Mouse (Mus musculus) heart, embryonic 13.5 days (tissue): ENCODE data around the gene Gpx4. TPM values are rescaled to one million over a fixed set of nuclear protein-coding genes. Genes with fewer than 3 reads are reported as not detected.

ENCODE experiments used
- ATAC-seq: fragments of 200-750 bp; cut with Nextera tagmentation; 2 replicates; pipeline ENCODE4 v1.8.0; 2017; ENCODE audit warnings: moderate TSS enrichment; ENCODE audit not compliant: insufficient number of reproducible peaks, low FRiP score, low TSS enrichment; ENCODE audit errors: extremely low read depth
- H3K27ac ChIP-seq: fragments of 300-500 bp; sonication (generic); replicated peaks from 2 replicates; pipeline ENCODE4 v1.5.1; 2015; ENCODE audit warnings: moderate library complexity, mild to moderate bottlenecking, inconsistent platforms
- H3K27me3 ChIP-seq: fragments of 300-500 bp; sonication (generic); replicated peaks from 2 replicates; pipeline ENCODE4 v1.6.1; 2015; ENCODE audit warnings: mild to moderate bottlenecking, inconsistent platforms
- H3K36me3 ChIP-seq: fragments of 300-500 bp; sonication (generic); 2 replicates; pipeline ENCODE4 v1.6.1; 2015; ENCODE audit warnings: mild to moderate bottlenecking, inconsistent platforms
- H3K4me1 ChIP-seq: fragments of 300-500 bp; sonication (generic); 2 replicates; pipeline ENCODE4 v1.6.1; 2015; ENCODE audit warnings: inconsistent platforms
- H3K4me2 ChIP-seq: fragments of 300-500 bp; sonication (generic); 2 replicates; pipeline ENCODE4 v1.6.1; 2015; ENCODE audit warnings: inconsistent platforms, mild to moderate bottlenecking, moderate library complexity
- H3K4me3 ChIP-seq: fragments of 300-500 bp; sonication (generic); 2 replicates; pipeline ENCODE4 v1.5.1; 2015; ENCODE audit warnings: moderate library complexity, mild to moderate bottlenecking, inconsistent platforms
- H3K9ac ChIP-seq: fragments of 300-500 bp; sonication (generic); 2 replicates; pipeline ENCODE4 v1.6.1; 2015; ENCODE audit warnings: inconsistent platforms, mild to moderate bottlenecking, moderate library complexity
- H3K9me3 ChIP-seq: fragments of 300-500 bp; sonication (generic); 2 replicates; pipeline ENCODE4 v1.6.1; 2016; ENCODE audit warnings: inconsistent platforms
- WGBS: fragments of 180-500 bp; shearing (Covaris S2); methylation state at CpG from one replicate; pipeline ENCODE4 v1.1.7; 2015; ENCODE audit warnings: mixed read lengths; 5-methylcytosine and 5-hydroxymethylcytosine counted together
- polyA plus RNA-seq: library from polyadenylated mRNA; unstranded; fragments of >200 nt; fragmentation: Nextera tagmentation; extraction: Ambion mirVana; gene quantifications from 2 replicates; pipeline ENCODE4 v1.2.1, GENCODE M21; 2015

Gpx4 gene
- polyA plus RNA-seq, 1 experiment from 2014 or later: 691 TPM

DNA sequence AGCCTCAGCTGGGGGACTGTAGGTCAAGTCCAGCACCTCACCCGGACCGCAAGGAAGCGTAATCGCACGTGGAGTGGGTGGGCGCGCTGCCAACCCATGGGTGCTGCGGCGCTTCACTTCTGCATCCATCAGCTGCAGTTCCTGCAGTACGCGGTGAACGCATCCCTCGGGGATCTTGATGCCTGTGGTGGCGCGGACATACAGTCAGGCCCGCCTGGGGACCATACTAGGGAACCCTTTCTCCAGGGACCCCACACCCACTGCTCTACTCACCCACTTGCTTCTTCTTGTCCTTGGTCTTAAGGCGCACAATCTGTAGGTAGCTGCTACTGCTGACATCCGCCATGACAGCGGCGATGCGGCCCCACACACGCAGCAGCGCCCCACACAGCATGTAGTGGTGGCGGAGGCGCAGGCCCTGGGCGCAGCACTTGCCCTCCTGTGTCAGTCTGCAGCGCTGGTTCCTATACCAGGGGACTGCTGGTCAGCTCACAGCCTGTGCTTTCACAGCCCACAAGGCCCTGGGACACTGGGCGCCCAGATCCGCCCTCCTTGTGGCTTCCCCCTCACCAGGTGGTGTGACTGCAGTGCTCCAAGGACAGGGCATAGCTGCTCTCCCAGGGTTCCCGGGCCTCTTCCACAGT is 10.8 kb downstream of the Gpx4 start:
- no peak for ATAC-seq
- peaks cover 76% of the 10 kb centered on the region for H3K36me3 ChIP-seq
- H3K4me3 ChIP-seq: no peak overlapping the region
- no peak overlapping the region for H3K27ac ChIP-seq
- WGBS: 71% methylated on average over 30 of the region's 30 CpGs
- H3K9me3 ChIP-seq: no peaks in the 10 kb centered on the region
- H3K4me2 ChIP-seq: no peak overlapping the region
- H3K27me3 ChIP-seq: no peaks in the 10 kb centered on the region
- peaks cover 17% of the 10 kb centered on the region for H3K4me1 ChIP-seq
- H3K9ac ChIP-seq: no peak overlapping the region

DNA sequence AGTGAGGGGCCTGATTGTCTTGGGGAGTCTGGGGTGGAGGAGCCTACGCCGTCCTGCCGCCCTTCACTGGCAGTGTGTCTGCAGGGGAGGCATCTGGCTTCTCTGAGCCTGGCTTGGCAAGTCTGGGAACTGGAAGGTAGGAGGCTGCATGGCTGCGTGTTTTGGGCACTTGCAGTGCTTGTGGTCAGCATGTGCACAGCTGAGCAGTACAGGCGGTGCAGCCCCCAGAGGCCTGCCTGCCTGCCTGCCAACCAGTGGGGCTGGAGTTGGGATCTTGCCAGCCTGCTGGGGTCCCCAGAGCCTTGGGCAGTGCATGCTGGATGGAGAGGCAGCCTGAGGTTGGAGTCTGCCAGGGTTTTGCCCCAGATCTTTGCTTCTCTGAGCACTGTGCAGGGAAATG is 16.1 kb downstream of the Gpx4 start:
- Histone ChIP-seq H3K36me3 (peaks cover 94% of the 10 kb centered on the region), H3K9me3 (no peaks in the 10 kb centered on the region), H3K4me2 (no peak overlapping the region), H3K4me1 (peaks cover 6% of the 10 kb centered on the region; the same call in 1 of the 2 replicates), H3K4me3 (no peak overlapping the region), H3K9ac (no peak overlapping the region), H3K27ac (peak overlapping the region; percentile 12; the same call in 1 of the 2 replicates), H3K27me3 (no peaks in the 10 kb centered on the region)
- ATAC-seq: no peak
- 86% methylated on average over 5 of the region's 5 CpGs for WGBS

DNA sequence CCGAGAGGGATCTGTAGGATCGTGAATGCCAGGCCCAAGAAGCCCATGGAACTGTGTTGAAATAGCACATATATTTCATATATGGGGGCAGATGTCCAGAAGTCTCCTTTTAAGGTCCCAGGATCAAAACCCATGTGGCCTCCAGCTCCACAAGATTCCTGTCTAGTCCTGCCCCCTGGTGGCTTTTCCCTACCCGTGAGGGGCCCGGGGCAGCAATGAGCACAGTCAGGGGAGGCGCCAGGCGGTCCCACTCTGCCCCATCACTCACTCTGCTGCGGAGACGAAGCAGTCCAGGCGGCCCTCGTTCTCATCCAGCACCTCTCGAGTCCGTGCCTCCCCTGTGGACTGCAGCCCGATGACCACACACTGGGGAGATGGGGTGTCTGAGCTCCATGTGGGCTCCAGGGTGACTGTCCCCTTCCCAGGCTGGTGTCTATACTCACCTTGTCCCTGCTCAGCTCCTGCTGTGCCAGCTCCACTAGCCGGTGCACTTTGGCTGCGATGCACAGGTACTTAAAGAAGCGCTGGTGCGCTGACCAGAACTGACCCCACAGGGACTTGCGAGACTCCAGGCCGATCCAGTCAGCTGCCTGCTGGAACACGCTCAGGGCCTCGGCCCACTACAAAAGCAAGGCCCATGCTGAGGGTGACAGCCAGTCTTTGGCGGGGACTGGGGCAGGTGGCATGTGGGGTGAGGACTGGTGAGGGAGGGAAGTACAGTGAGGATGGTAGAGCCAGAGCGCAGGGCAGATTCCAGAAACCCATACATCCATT is 17.1 kb downstream of the Gpx4 start:
- Histone ChIP-seq H3K27me3 (no peaks in the 10 kb centered on the region), H3K4me3 (no peak overlapping the region), H3K4me2 (no peak overlapping the region), H3K9ac (no peak overlapping the region), H3K4me1 (peaks cover 6% of the 10 kb centered on the region; the same call in 1 of the 2 replicates), H3K36me3 (peaks cover 88% of the 10 kb centered on the region), H3K9me3 (no peaks in the 10 kb centered on the region), H3K27ac (peak overlapping the region; percentile 12; the same call in 1 of the 2 replicates)
- WGBS: 72% methylated on average over 23 of the region's 23 CpGs
- no peak for ATAC-seq

DNA sequence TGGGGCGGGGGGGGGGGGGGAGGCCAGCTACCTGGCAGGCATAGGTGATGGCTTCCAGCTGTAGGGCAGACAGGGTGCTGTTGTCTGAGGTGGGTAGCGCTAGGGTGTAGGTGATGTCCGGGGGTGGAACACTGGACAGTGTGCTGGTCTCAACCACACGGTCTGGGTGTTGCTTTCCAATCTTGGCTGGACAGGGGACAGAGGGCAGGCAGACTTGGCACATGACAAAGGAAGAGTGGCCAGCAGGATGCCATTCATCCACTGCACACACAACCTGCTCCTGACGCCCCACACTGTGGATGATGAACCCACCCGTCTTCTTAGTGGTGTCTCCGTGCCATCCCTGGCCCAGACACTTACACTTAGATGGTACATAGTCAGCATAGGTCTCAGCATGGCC is 22.3 kb downstream of the Gpx4 start:
- Histone ChIP-seq H3K4me2 (no peak overlapping the region), H3K4me3 (no peak overlapping the region), H3K27me3 (no peaks in the 10 kb centered on the region), H3K9me3 (no peaks in the 10 kb centered on the region), H3K36me3 (peaks cover 37% of the 10 kb centered on the region), H3K27ac (no peak overlapping the region), H3K4me1 (peaks cover 46% of the 10 kb centered on the region), H3K9ac (no peak overlapping the region)
- ATAC-seq: no peak
- WGBS: 89% methylated on average over 6 of the region's 7 CpGs

DNA sequence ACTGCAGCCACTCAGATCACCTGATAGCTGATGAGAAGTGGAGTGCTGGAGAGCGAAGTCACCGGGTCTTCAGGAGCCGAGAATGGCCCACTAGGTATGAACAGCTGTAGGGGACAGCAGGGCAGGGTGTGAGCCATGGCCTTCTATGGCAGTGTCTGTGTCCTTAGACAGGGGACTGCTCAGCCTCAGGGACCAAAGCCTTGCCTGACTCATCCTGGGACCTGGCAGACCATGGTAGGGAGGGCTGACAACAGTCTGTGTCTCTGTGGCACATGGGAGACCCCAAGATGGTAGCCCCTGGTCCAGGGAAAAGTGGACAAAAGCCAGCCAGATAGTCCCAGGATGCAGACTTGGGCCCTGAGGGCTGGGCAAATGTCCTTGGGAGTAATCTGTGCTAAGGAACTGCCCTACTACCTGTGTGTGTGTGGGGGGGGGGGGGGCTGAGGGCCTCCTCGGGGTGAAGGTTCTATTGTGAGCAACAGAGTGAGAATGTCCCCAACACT is 23.0 kb downstream of the Gpx4 start:
- Histone ChIP-seq H3K4me3 (no peak overlapping the region), H3K27ac (peak overlapping the region; percentile 85; the same call in 1 of the 2 replicates), H3K4me1 (peaks cover 53% of the 10 kb centered on the region), H3K27me3 (no peaks in the 10 kb centered on the region), H3K9ac (no peak overlapping the region), H3K9me3 (no peaks in the 10 kb centered on the region), H3K36me3 (peaks cover 29% of the 10 kb centered on the region), H3K4me2 (no peak overlapping the region)
- ATAC-seq: no peak
- WGBS: 84% methylated on average over 4 of the region's 4 CpGs

DNA sequence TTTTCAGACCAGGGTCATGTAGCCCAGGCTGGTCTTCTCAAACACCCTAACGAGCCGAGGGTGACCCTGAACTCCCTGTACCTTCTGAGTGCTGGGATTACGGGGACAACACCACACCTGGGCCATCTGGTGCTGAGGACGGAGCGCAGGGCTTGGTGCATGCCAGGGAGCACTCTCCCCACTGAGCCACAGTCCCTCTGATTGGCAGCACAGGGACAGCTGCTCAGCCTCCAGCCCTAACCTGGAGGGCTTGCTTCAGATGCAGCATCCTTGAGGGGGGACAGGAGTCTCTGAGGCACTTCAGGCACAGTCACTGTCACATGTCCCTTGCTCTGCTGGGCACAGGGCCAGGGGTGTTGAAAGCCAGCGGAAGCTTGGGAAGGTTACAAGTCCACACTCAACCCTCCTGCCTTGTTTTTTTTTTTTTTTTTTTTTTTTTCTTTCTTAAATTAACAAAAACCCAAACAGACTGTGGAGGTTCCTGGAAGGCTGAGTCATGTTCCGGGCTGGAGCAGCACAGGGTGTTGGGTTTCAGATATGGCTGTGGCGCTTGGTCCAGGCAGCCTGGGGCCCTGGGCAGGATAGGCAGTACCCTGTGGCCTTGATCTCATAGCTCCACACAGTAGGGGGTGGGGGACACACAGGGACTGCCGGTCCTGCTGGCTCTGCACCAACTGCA is 24.0 kb downstream of the Gpx4 start:
- H3K27ac ChIP-seq: peak overlapping the region; percentile 85
- peak overlapping the region; percentile 33 for H3K4me2 ChIP-seq
- no peaks in the 10 kb centered on the region for H3K27me3 ChIP-seq
- H3K4me3 ChIP-seq: no peak overlapping the region
- 39% methylated on average over 9 of the region's 9 CpGs for WGBS
- H3K9ac ChIP-seq: peak overlapping the region; percentile 66
- H3K9me3 ChIP-seq: no peaks in the 10 kb centered on the region
- peak; percentile 64 for ATAC-seq
- peaks cover 62% of the 10 kb centered on the region for H3K4me1 ChIP-seq
- H3K36me3 ChIP-seq: peaks cover 23% of the 10 kb centered on the region

DNA sequence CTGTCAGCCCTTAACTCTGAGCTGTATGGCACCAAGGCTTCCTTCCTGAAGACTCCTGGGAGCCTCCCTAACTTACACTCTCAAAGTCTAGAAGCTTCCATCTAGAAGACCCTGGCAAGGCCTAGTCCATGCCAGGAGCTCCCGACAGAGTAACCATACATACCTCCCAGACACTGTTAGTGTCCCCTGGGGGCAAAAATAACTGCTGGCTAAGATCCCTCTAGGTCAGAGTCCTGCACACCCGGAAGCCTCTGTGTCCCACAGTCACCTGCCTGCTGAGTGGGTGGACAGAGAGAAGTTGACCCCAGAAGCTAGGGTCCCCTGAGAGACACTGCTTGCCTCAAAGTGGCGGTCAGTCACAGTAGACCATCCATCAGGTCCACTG is 24.5 kb downstream of the Gpx4 start:
- Histone ChIP-seq H3K4me3 (no peak overlapping the region), H3K9ac (peak overlapping the region; percentile 66), H3K36me3 (peaks cover 18% of the 10 kb centered on the region), H3K4me1 (peaks cover 62% of the 10 kb centered on the region), H3K27me3 (no peaks in the 10 kb centered on the region), H3K9me3 (no peaks in the 10 kb centered on the region), H3K27ac (peak overlapping the region; percentile 85), H3K4me2 (peak overlapping the region; percentile 33)
- 49% methylated on average over 3 of the region's 3 CpGs for WGBS
- ATAC-seq: no peak

DNA sequence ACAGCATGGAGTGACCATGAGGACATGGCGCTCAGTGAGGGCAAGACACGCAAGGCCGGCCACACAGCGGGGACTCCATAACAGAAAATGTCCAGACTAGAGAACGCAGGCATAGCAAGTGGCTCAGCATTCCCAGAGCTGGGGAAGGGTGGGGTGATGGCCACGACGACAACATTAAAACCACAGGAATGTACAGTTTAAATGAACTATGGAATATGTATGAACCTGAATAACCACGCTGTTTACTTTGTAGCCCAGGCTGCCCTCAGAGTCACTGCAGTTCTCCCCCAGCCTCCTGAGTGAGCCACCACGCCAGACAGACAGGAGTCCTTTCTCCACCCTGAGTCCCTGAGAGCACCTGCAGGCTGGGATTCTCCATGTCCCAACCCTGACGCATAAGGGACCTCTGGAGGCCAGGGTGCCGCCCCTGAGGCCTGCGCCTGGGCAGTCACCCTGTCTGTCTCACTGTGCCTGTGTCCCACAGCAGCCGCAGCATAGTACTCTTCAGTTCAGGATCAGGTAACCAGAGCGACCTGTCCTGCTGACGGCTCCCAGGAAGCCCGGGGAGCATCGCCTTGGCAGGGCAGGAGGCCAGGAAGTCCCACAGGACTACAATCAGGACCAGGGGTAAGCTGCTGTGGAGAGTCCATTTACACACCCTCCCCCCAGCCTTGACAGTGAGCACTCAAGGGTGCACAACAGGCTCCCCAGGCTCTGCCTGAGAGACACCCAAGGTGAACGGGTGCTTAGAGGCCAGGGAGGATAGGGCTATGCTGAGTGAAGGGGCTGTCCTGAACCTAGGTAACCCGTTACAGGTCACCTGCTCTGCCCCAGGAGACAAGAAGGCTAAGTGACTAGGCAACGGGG is 25.9 kb downstream of the Gpx4 start:
- Histone ChIP-seq H3K4me2 (no peak overlapping the region), H3K27ac (no peak overlapping the region), H3K9me3 (no peaks in the 10 kb centered on the region), H3K4me1 (peaks cover 62% of the 10 kb centered on the region), H3K36me3 (peaks cover 11% of the 10 kb centered on the region; the same call in 1 of the 2 replicates), H3K9ac (peak overlapping the region; percentile 15), H3K27me3 (no peaks in the 10 kb centered on the region), H3K4me3 (no peak overlapping the region)
- no peak for ATAC-seq
- WGBS: 79% methylated on average over 20 of the region's 20 CpGs

DNA sequence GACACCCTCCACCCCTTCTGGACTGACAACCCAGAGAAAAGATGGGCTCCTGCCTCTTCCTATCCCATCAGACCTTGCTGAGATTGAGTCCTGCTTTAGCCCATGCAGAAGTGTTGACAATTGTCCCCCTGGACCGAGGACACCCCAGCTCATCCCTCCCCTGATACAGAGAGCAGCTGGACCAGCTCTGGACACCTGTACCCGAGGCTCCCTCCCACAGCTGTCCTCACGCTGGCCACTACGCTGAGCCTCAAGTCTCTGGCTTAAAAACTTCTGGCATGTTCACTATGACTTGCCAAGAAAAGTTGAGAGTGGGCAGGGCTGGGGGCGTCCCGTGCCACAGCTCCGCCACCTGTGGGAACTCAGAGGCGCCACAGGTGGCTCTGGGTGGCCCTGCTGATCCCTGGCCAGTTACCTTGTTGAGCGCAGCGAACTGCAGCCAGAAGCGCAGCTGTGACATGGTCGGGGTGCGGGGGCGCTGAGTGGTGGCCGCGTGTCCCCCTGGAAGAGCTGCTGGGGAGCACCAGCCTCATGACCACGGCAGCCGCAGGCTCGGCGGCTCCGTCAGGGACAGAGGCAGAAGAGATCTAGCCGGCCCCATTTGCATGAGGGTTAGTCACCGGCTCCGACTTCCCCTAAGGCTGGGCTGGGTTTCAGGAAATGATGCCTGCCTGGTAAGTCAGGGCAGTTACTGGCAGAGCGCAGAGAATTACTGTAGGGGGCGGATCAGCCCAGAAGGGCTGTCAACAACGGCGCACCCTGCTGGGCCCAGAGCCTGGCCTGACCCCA is 28.0 kb downstream of the Gpx4 start:
- Histone ChIP-seq H3K9me3 (no peaks in the 10 kb centered on the region), H3K27ac (peak overlapping the region; percentile 61), H3K9ac (peak overlapping the region; percentile 77), H3K4me3 (peak overlapping the region; percentile 42), H3K36me3 (peaks cover 24% of the 10 kb centered on the region), H3K4me1 (peaks cover 58% of the 10 kb centered on the region), H3K27me3 (no peaks in the 10 kb centered on the region), H3K4me2 (peak overlapping the region; percentile 68)
- ATAC-seq: no peak
- 16% methylated on average over 28 of the region's 28 CpGs for WGBS

DNA sequence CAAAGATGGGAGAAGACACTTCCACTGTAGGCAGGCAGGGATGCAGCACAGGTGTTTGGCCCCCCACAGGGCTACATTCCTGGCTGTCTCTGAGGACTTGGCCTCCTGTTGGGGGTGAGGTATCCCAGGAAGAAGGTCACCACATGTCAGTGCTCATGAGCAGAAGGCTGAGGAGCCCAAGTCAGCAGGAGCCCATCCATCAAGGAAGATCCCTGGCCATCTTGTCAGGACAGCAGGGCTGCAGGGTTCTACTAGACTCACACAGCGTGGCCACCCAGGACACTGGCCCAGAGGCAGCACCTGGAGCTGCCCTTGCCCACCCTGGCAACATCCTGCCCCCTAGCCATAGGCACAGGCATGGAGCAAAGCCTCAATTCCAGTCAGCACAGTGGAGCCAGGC is 29.0 kb downstream of the Gpx4 start:
- 61% methylated on average over 1 of the region's 1 CpGs for whole genome bisulfite sequencing

More for the DNA sequence above, 29.0 kb downstream of the Gpx4 start:
- no peak overlapping the region for H3K4me2 ChIP-seq
- H3K4me1 ChIP-seq: peaks cover 49% of the 10 kb centered on the region
- H3K9me3 ChIP-seq: no peaks in the 10 kb centered on the region
- H3K36me3 ChIP-seq: peaks cover 34% of the 10 kb centered on the region
- peak overlapping the region; percentile 61 for H3K27ac ChIP-seq
- no peaks in the 10 kb centered on the region for H3K27me3 ChIP-seq
- peak overlapping the region; percentile 77; the same call in 1 of the 2 replicates for H3K9ac ChIP-seq
- ATAC-seq: no peak
- no peak overlapping the region for H3K4me3 ChIP-seq
